Mouse (Mus musculus): ENCODE data around the gene Vip.

Gene Vip

GRCm38 (mm10) chr10:5639112-5639511, at the start of gene Vip:
Vip (plus strand) TSS chr10:5639218.
- peak; percentile 12 for DNase-seq (ENCODE audit: extremely low spot score, low read depth, low spot score)

- no peak for DNase-seq (ENCODE audit: extremely low spot score, low read depth, low spot score)
These were observed 48.0 kb upstream of the Vip start for GRCm38 (mm10) chr10:5591061-5591460.

- no peak for DNase-seq (ENCODE audit: extremely low spot score, low read depth, low spot score)
These were observed 47.0 kb upstream of the Vip start for GRCm38 (mm10) chr10:5591996-5592395.

- no peak for DNase-seq (ENCODE audit: extremely low spot score, low read depth, low spot score)
These were observed 45.6 kb upstream of the Vip start, which contains the start of gene Myct1 for GRCm38 (mm10) chr10:5593464-5593863. Myct1 (plus strand) TSS chr10:5593775.

GRCm38 (mm10) chr10:5594457-5594856, 44.6 kb upstream of the Vip start:
- DNase-seq (ENCODE audit: extremely low spot score, low read depth, low spot score): no peak

- DNase-seq (ENCODE audit: extremely low spot score, low read depth, low spot score): no peak
These were observed 42.5 kb upstream of the Vip start for GRCm38 (mm10) chr10:5596559-5596958.

GRCm38 (mm10) chr10:5600123-5600522, 38.9 kb upstream of the Vip start:
- peak; percentile 72 for DNase-seq (ENCODE audit: extremely low spot score, low read depth, low spot score)

GRCm38 (mm10) chr10:5603512-5603911, 35.5 kb upstream of the Vip start:
- no peak for DNase-seq (ENCODE audit: extremely low spot score, low read depth, low spot score)

GRCm38 (mm10) chr10:5604371-5604770, 34.6 kb upstream of the Vip start:
- DNase-seq (ENCODE audit: extremely low spot score, low read depth, low spot score): no peak

GRCm38 (mm10) chr10:5608874-5609273, 30.1 kb upstream of the Vip start:
- no peak for DNase-seq (ENCODE audit: extremely low spot score, low read depth, low spot score)

GRCm38 (mm10) chr10:5615186-5616040, 23.6 kb upstream of the Vip start:
- DNase-seq (ENCODE audit: extremely low spot score, low read depth, low spot score): no peak

GRCm38 (mm10) chr10:5626268-5626667, 12.8 kb upstream of the Vip start:
- DNase-seq (ENCODE audit: extremely low spot score, low read depth, low spot score): no peak

- no peak for DNase-seq (ENCODE audit: extremely low spot score, low read depth, low spot score)
These were observed 5.3 kb upstream of the Vip start for GRCm38 (mm10) chr10:5633672-5634200.

GRCm38 (mm10) chr10:5634336-5634735, 4.7 kb upstream of the Vip start:
- no peak for DNase-seq (ENCODE audit: extremely low spot score, low read depth, low spot score)

- no peak for DNase-seq (ENCODE audit: extremely low spot score, low read depth, low spot score)
These were observed 1.7 kb upstream of the Vip start for GRCm38 (mm10) chr10:5637322-5637721.

GRCm38 (mm10) chr10:5681275-5681674, 42.3 kb downstream of the Vip start:
- DNase-seq (ENCODE audit: extremely low spot score, low read depth, low spot score): no peak

GRCm38 (mm10) chr10:5685608-5686007, 46.6 kb downstream of the Vip start:
- no peak for DNase-seq (ENCODE audit: extremely low spot score, low read depth, low spot score)

GRCm38 (mm10) chr10:5694351-5694750, 55.3 kb downstream of the Vip start:
- no peak for DNase-seq (ENCODE audit: extremely low spot score, low read depth, low spot score)

Measured in hindlimb bud, embryonic 11.5 days (tissue).